Mouse (Mus musculus) neural tube, embryonic 15.5 days (tissue): ENCODE results near the gene Ankrd52. TPM values are rescaled to one million over a fixed set of nuclear protein-coding genes. Genes with fewer than 3 reads are reported as not detected.

Experiments used
- ATAC-seq: fragments of 200-750 bp; cut with Nextera tagmentation; 2 replicates; pipeline ENCODE4 v1.8.0; 2017; ENCODE audit warnings: mild to moderate bottlenecking, moderate TSS enrichment, moderate library complexity; ENCODE audit not compliant: low FRiP score
- H3K27ac ChIP-seq: fragments of 300-500 bp; sonication (generic); replicated peaks from 2 replicates; pipeline ENCODE4 v1.5.1; 2015; ENCODE audit warnings: mild to moderate bottlenecking, inconsistent platforms
- H3K27me3 ChIP-seq: fragments of 300-500 bp; sonication (generic); replicated peaks from 2 replicates; pipeline ENCODE4 v1.6.1; 2015; ENCODE audit warnings: inconsistent platforms
- H3K36me3 ChIP-seq: fragments of 300-500 bp; sonication (generic); 2 replicates; pipeline ENCODE4 v1.6.1; 2015; ENCODE audit warnings: inconsistent platforms
- H3K4me1 ChIP-seq: fragments of 300-500 bp; sonication (generic); 2 replicates; pipeline ENCODE4 v1.6.1; 2015; ENCODE audit warnings: inconsistent platforms
- H3K4me2 ChIP-seq: fragments of 300-500 bp; sonication (generic); 2 replicates; pipeline ENCODE4 v1.6.1; 2015; ENCODE audit warnings: inconsistent platforms, mild to moderate bottlenecking, moderate library complexity
- H3K4me3 ChIP-seq: fragments of 300-500 bp; sonication (generic); replicated peaks from 2 replicates; pipeline ENCODE4 v1.5.1; 2015; ENCODE audit warnings: mild to moderate bottlenecking, inconsistent platforms
- H3K9ac ChIP-seq: fragments of 300-500 bp; sonication (generic); replicated peaks from 2 replicates; pipeline ENCODE4 v1.6.1; 2015; ENCODE audit warnings: mild to moderate bottlenecking, inconsistent platforms
- H3K9me3 ChIP-seq: fragments of 300-500 bp; sonication (generic); replicated peaks from 2 replicates; pipeline ENCODE4 v1.6.1; 2016; ENCODE audit warnings: inconsistent platforms
- WGBS: fragments of 180-500 bp; shearing (Covaris S2); methylation state at CpG from one replicate; pipeline ENCODE4 v1.1.7; 2015; ENCODE audit warnings: mixed read lengths; 5-methylcytosine and 5-hydroxymethylcytosine counted together
- polyA plus RNA-seq: library from polyadenylated mRNA; unstranded; fragments of >200 nt; fragmentation: Nextera tagmentation; extraction: Ambion mirVana; gene quantifications from 2 replicates; pipeline ENCODE4 v1.2.1, GENCODE M21; 2015

Gene Ankrd52
- polyA plus RNA-seq, 1 experiment from 2014 or later: 11.2 TPM

DNA sequence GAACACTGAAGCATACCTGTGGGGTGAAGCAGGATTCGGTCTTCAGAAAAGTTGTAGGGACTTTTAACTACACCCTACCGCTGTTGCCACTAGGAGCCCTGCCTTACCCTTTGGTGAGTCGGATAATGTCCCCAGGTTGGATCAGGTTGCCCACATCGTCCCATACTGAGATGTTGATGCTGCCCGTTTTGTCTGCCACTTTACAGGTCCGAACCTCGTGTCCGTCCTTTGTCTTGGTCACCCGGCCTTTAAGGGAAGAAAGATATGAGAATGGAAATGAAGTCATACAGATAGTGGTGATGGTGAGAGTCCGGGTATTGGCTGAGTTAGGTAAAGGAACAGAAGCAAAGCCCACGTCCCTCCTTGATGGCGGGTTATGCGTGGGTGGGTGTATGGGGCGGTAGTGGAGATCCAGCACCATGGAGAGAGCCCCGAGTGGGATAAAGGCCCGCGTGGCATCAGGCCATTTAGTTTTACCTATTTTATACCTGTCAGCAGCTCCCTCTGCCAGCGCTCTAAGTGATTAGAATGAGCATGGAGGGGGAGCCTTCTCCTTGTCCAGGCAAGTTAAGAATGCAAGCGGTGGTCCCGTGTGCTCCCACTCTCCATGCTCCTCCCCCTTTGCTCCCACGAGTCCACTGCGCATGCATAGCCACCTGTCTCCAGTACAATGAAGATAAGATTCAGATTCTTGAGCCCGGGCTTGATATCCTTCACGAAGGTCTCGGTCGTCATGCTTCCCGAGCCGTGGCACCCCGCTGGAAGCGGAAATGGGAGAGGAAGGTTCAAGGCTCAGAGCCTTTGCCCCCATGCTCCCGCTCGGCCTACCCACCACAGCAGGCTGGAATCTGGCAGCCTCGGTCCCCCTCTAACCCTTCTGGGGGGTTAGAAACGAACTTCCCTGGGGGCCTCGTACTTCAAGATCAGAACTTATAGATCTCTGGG is 31.9 kb downstream of the Ankrd52 start:
- 20% methylated on average over 35 of the region's 35 CpGs for WGBS
- no peaks in the 10 kb centered on the region for H3K27me3 ChIP-seq
- ATAC-seq: peak; percentile 49

DNA sequence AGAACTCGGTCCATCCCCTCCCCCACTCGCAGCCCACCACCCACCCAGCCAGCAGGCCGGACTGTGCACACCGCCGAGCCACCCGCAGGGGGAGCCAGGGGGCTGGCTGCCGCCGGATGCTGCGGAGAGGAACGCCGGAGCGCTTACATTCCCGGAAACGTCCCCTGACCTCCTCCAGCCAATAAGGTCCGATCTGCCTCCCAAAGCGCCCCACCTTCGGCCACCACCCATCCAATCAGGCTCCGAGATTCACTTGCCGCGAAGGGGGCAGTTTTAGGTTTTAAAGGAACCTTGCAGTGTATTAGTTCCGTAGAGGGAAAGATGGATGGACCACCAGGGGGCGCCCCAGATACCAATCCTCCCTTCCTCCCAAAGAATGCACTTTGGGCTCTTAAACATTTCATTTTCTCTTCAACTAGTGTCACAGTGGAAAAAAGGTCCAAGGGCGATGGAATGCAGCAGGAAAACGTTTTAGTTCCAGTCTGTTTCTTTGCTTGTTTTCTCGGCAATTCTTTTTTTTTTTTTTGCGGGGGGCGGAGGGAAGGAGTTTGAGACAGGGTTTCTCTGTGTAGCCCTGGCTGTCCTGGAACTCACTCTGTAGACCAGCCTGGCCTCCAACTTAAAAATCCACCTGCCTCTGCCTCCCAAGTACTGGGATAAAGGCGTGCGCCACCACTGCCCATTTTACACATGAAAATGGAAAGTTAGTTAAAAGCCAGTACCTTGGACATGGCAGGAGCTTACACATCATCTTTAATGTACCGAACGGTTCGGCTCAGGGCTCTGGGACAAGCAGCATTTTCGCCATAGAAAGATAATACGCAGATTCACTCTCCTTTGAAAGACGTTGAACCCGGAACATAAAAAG is 33.0 kb downstream of the Ankrd52 start:
- H3K9me3 ChIP-seq: no peaks in the 10 kb centered on the region
- peak overlapping the region; percentile 97 for H3K4me2 ChIP-seq
- peak; percentile 88 for ATAC-seq
- H3K27ac ChIP-seq: peak overlapping the region; percentile 98
- peak overlapping the region; percentile 97 for H3K4me3 ChIP-seq
- H3K4me1 ChIP-seq: peaks cover 51% of the 10 kb centered on the region
- no peaks in the 10 kb centered on the region for H3K27me3 ChIP-seq
- peaks cover 17% of the 10 kb centered on the region for H3K36me3 ChIP-seq
- H3K9ac ChIP-seq: peak overlapping the region; percentile 95
- WGBS: 6% methylated on average over 36 of the region's 36 CpGs

More for the DNA sequence above, 31.9 kb downstream of the Ankrd52 start:
- peak overlapping the region; percentile 98 for H3K27ac ChIP-seq
- peak overlapping the region; percentile 97 for H3K4me2 ChIP-seq
- H3K4me1 ChIP-seq: peaks cover 43% of the 10 kb centered on the region
- H3K4me3 ChIP-seq: peak overlapping the region; percentile 97
- H3K9ac ChIP-seq: peak overlapping the region; percentile 70
- H3K9me3 ChIP-seq: no peaks in the 10 kb centered on the region
- H3K36me3 ChIP-seq: peaks cover 13% of the 10 kb centered on the region

DNA sequence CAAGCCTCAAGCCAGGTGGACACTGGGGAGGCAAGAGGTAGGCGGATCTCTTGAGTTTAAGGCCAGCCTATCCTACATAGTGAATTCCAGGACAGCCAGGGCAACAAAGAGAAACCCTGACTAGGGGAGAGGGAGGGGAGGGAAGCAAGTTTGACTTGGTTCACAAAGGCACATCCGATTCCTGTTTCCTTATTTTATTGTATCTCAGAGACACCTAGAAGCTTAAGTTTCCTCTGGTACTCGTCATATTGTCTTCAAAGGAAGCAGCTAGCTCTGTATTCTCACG is 33.6 kb downstream of the Ankrd52 start:
- peak overlapping the region; percentile 95 for H3K9ac ChIP-seq
- peak overlapping the region; percentile 97 for H3K4me3 ChIP-seq
- peak overlapping the region; percentile 97 for H3K4me2 ChIP-seq
- 14% methylated on average over 4 of the region's 4 CpGs for WGBS
- H3K4me1 ChIP-seq: peaks cover 53% of the 10 kb centered on the region
- peak overlapping the region; percentile 98 for H3K27ac ChIP-seq
- no peaks in the 10 kb centered on the region for H3K27me3 ChIP-seq
- no peaks in the 10 kb centered on the region for H3K9me3 ChIP-seq
- H3K36me3 ChIP-seq: peaks cover 23% of the 10 kb centered on the region
- no peak for ATAC-seq

DNA sequence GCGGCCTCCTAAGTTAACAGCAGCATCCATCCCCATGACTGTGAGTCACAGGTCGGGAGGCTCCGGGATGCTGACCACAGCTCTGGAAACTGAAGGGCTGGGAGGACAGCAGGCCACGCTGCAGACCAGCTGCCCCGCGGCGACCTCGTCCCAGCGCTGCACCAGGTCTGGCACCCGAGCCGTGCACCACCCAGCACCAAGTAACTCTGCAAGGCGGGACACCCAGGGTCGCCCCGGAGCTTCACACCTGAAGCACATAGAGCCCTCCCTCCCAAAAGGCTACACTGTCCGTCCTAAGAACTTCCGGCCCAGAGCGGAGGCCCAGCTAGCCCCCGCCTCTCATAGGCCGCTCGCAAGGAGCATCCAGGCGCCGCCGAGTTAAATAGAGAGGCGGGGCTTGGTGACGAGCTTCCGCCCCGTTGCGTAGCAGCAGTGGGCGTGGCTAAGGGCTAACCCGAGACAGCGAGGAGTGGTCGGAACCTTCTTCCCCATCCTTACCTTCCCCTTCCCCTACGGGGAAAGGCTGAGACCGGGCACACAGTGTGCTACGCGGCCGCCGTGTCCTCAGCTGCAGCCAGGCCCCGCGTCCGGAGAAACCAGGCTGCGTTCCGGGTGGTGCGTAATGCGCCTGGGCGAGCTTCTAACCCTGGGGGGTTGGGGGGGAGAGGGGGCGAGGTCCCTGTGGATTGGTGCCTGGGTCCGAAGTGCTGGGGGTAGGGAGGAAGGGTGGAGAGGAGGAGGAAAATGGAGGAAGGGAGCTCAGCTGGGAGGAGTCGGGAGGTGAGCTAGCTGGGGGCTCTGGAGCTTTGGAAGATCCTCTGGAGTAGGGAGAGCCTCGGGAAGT is 34.5 kb downstream of the Ankrd52 start, which contains the start of the genes Nabp2 and Rnf41:
TSS of gene Nabp2 (minus strand) at position 282 of the 844 bp plus-strand sequence.
TSS of gene Rnf41 (plus strand) at position 447 of the 844 bp plus-strand sequence.
- Histone ChIP-seq H3K27ac (peak within 1 kb of the TSS; percentile 98), H3K9ac (peak within 1 kb of the TSS; percentile 95), H3K4me2 (peak within 1 kb of the TSS; percentile 97), H3K9me3 (no peaks in the 10 kb centered on the region), H3K4me1 (peaks cover 53% of the 10 kb centered on the region), H3K36me3 (peaks cover 25% of the 10 kb centered on the region), H3K27me3 (no peaks in the 10 kb centered on the region), H3K4me3 (peak within 1 kb of the TSS; percentile 97)
- peak; percentile 89 for ATAC-seq
- under 1% methylated on average over 50 of the region's 50 CpGs for WGBS

DNA sequence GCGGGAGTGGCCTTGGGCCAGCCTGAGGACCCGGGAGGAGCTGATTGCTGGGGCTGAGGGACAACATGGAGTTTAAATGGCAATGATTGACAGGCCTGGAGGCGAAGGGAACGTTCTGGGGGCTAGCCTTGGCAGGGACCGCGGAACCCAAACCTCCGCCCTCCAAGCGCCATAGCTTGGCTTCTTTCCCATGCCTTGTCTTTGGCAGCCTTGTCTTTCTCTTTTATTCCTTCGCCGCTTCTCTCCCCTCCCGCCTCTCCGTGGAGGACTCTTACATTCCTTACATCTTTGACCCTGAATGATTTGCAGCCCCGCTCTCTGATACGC is 35.1 kb downstream of the Ankrd52 start:
- Histone ChIP-seq H3K9me3 (no peaks in the 10 kb centered on the region), H3K27ac (peak overlapping the region; percentile 98), H3K4me3 (peak overlapping the region; percentile 97), H3K27me3 (no peaks in the 10 kb centered on the region), H3K4me1 (peaks cover 53% of the 10 kb centered on the region), H3K36me3 (peaks cover 28% of the 10 kb centered on the region), H3K4me2 (peak overlapping the region; percentile 97), H3K9ac (peak overlapping the region; percentile 95)
- WGBS: 1% methylated on average over 14 of the region's 14 CpGs
- ATAC-seq: no peak

DNA sequence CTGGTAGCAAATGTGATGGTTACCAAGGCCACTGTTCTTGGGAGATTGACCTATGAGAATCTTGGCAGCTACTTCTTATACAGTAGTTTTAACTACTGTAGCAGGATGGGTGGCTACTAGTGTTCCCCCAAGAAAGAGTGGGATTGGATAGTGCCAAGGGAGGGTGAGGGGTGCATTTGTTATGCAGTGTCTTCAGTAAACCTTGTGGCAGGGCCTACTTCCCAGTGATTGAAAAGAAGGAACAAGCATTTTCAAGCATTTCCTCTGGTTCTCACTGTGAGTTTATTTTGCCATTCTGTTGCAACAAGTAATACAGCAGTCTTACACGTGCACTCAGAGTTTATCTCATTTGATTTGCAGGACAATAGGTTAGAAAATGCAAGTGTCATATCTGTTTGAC is 35.6 kb downstream of the Ankrd52 start:
- no peak for ATAC-seq
- Histone ChIP-seq H3K27ac (peak overlapping the region; percentile 98), H3K4me2 (peak overlapping the region; percentile 97), H3K4me3 (peak overlapping the region; percentile 97), H3K9ac (peak overlapping the region; percentile 95), H3K9me3 (no peaks in the 10 kb centered on the region), H3K36me3 (peaks cover 33% of the 10 kb centered on the region), H3K27me3 (no peaks in the 10 kb centered on the region), H3K4me1 (peaks cover 53% of the 10 kb centered on the region)
- WGBS: 51% methylated on average over 1 of the region's 1 CpGs

DNA sequence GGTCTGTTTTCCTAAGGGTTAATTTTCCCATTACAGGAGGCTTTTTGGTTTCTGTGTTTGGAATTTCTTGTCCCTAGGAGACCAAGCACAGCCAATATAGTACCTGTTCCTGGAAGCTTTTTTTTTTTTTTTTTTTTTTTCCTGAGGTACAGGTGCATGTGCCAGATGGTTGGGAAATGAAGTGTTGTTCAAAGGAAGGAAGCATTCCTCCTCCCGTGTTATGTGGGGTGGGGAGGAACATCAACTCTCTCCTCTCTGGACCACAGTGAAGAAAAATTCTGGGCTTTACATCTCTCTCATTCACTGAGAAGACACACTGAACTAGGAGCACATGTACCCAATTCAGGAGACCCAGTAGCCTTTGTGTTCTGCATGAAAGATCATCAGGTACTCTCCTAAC is 36.2 kb downstream of the Ankrd52 start:
- peak overlapping the region; percentile 97 for H3K4me3 ChIP-seq
- WGBS: 66% methylated on average over 1 of the region's 1 CpGs
- peak overlapping the region; percentile 97 for H3K4me2 ChIP-seq
- H3K36me3 ChIP-seq: peaks cover 36% of the 10 kb centered on the region
- no peak for ATAC-seq
- H3K27ac ChIP-seq: peak overlapping the region; percentile 98; the same call in 1 of the 2 replicates
- peak overlapping the region; percentile 95; the same call in 1 of the 2 replicates for H3K9ac ChIP-seq
- H3K27me3 ChIP-seq: no peaks in the 10 kb centered on the region
- peaks cover 50% of the 10 kb centered on the region for H3K4me1 ChIP-seq
- H3K9me3 ChIP-seq: no peaks in the 10 kb centered on the region

DNA sequence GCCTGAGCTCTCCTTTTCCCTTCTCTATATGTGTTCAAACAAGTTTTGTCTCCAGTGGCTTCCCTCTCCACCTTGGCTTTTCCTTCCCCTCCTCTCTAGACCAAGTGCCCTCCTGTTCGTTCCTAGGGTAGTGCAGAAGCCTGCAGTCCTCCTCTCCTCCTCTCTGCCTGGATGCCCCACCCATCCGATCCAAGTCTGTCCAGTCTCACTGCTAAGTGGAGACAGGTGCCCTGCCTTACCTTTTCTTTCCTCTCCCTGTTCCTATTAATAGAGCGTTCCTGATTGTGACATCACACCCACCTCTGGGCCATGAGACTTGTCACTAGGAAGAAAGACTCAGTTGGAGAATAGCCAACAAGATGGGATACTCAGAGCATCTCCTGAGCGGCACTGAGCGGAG is 37.9 kb downstream of the Ankrd52 start:
- H3K4me1 ChIP-seq: peaks cover 42% of the 10 kb centered on the region
- no peak overlapping the region for H3K4me2 ChIP-seq
- peaks cover 53% of the 10 kb centered on the region for H3K36me3 ChIP-seq
- 89% methylated on average over 5 of the region's 5 CpGs for WGBS
- H3K27ac ChIP-seq: no peak overlapping the region
- H3K9ac ChIP-seq: no peak overlapping the region
- no peaks in the 10 kb centered on the region for H3K27me3 ChIP-seq
- no peak for ATAC-seq
- H3K9me3 ChIP-seq: no peaks in the 10 kb centered on the region
- no peak overlapping the region for H3K4me3 ChIP-seq

DNA sequence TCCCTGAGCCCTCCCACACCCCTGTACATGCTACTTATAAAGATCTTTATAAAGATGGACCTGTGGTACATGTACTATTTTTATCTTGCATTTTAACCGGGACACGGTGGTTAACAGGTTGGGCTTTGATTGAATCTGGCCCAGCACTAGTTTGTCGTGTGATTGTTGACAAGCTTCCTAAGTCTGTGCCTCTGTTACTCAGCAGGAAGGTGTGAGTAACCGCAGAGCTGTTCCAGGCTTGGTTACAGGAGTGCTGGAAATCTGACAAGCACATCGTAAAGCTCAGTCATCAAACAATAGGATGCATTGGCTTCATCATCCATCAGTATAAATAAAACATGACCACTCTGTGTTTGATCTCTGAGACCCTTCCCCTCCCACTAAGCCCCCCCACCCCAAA is 45.5 kb downstream of the Ankrd52 start:
- 77% methylated on average over 5 of the region's 5 CpGs for WGBS
- Histone ChIP-seq H3K9ac (no peak overlapping the region), H3K27me3 (no peaks in the 10 kb centered on the region), H3K27ac (no peak overlapping the region), H3K9me3 (no peaks in the 10 kb centered on the region), H3K4me1 (no peaks in the 10 kb centered on the region), H3K4me2 (no peak overlapping the region), H3K36me3 (peaks cover 77% of the 10 kb centered on the region), H3K4me3 (no peak overlapping the region)
- no peak for ATAC-seq

DNA sequence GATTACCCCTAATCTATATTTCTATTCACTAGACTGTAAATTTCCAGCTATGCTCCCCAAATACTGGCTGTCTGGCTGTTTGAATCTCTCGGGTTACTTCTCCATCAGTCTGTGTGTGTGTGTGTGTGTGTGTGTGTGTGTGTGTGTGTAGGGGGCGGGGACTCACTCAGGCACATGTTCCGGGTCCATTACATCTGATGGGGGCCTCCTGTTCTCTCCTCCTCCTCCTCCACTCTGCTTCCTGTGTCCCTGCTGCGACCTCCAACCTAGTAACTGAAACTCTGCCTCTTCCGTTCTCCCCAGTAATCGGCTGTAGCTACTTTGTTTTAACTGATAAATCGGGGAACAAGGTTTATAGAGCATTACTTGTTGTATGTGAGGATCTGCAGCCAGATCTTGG is 47.7 kb downstream of the Ankrd52 start:
- Histone ChIP-seq H3K27ac (no peak overlapping the region), H3K4me2 (no peak overlapping the region), H3K36me3 (peaks cover 72% of the 10 kb centered on the region), H3K9me3 (no peaks in the 10 kb centered on the region), H3K4me1 (no peaks in the 10 kb centered on the region), H3K27me3 (no peaks in the 10 kb centered on the region), H3K9ac (no peak overlapping the region), H3K4me3 (no peak overlapping the region)
- WGBS: 61% methylated on average over 7 of the region's 7 CpGs
- no peak for ATAC-seq

DNA sequence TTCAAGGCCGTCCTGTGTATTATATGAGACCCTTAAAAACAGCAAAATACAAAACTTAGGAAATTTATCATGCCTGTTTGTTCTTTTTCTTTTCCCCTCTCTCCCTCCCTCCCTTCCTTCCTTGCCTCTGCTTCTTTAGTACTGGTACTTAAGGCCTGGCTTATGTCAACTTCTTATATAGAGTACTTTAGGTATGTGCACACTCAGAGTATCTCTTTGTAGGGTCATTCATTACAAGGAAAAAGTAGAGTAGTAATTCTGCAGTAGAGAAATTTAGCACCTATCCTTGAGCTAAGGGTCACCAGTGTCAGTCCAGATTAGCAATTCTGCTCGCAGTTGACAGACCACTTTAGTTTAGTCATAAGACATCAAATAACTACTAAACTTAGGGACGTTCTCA is 48.3 kb downstream of the Ankrd52 start:
- H3K27me3 ChIP-seq: no peaks in the 10 kb centered on the region
- no peaks in the 10 kb centered on the region for H3K4me1 ChIP-seq
- WGBS: 96% methylated on average over 3 of the region's 3 CpGs
- H3K4me3 ChIP-seq: no peak overlapping the region
- no peak for ATAC-seq
- H3K27ac ChIP-seq: no peak overlapping the region
- H3K4me2 ChIP-seq: no peak overlapping the region
- no peaks in the 10 kb centered on the region for H3K9me3 ChIP-seq
- H3K9ac ChIP-seq: no peak overlapping the region
- peaks cover 72% of the 10 kb centered on the region for H3K36me3 ChIP-seq
